16 mouse cellular contexts compared by ENCODE assay signal in genomic region chr15:101065069-101065468, GRCm38 (mm10). TPM values are rescaled to one million over a fixed set of nuclear protein-coding genes. Genes with fewer than 3 reads are reported as not detected.
DNase-seq lines count a peak whose midpoint lies in the region; ATAC-seq lines count a peak whose summit lies in the region.
"Had no signal": no experiment of that assay in that cellular context is flagged by ENCODE, and none has a peak within 500 bp of the region (broad histone marks: within the 10 kb centered on the region; RNA-seq: fewer than 3 reads in every experiment).

No protein-coding gene starts in this region.

- ATAC-seq in hindbrain, embryonic 13.5 days (ENCODE audit: low FRiP score) = no peak
- ATAC-seq in midbrain, embryonic 12.5 days (ENCODE audit: low FRiP score, low read depth) = no peak
- no peak for ATAC-seq in midbrain, embryonic 13.5 days
- ATAC-seq: forebrain, embryonic 15.5 days had no signal

- H3K9me3 ChIP-seq in hindbrain, embryonic 10.5 days = no peaks in the 10 kb centered on the region
- no peaks in the 10 kb centered on the region for H3K9me3 ChIP-seq in hindbrain, embryonic 13.5 days
- H3K9me3 ChIP-seq in midbrain, embryonic 12.5 days = no peaks in the 10 kb centered on the region
- no peaks in the 10 kb centered on the region for H3K9me3 ChIP-seq in midbrain, embryonic 13.5 days
- H3K9me3 ChIP-seq: forebrain, embryonic 15.5 days had no signal

- peak overlapping the region; percentile 28 for H3K4me3 ChIP-seq in hindbrain, embryonic 10.5 days
- H3K4me3 ChIP-seq in hindbrain, embryonic 13.5 days = no peak overlapping the region
- no peak overlapping the region for H3K4me3 ChIP-seq in midbrain, embryonic 12.5 days
- H3K4me3 ChIP-seq in midbrain, embryonic 13.5 days (replicated peaks) = no peak overlapping the region
- H3K4me3 ChIP-seq: forebrain, embryonic 15.5 days; myocyte had no signal

- peaks cover 18% of the 10 kb centered on the region for H3K36me3 ChIP-seq in hindbrain, embryonic 10.5 days
- H3K36me3 ChIP-seq in hindbrain, embryonic 13.5 days = no peaks in the 10 kb centered on the region
- H3K36me3 ChIP-seq in midbrain, embryonic 12.5 days = no peaks in the 10 kb centered on the region
- H3K36me3 ChIP-seq in midbrain, embryonic 13.5 days = no peaks in the 10 kb centered on the region
- H3K36me3 ChIP-seq: forebrain, embryonic 15.5 days had no signal

- H3K4me1 ChIP-seq in hindbrain, embryonic 10.5 days (replicated peaks) = peaks cover 100% of the 10 kb centered on the region
- peaks cover 74% of the 10 kb centered on the region for H3K4me1 ChIP-seq in hindbrain, embryonic 13.5 days (replicated peaks)
- peaks cover 79% of the 10 kb centered on the region for H3K4me1 ChIP-seq in midbrain, embryonic 12.5 days
- H3K4me1 ChIP-seq in midbrain, embryonic 13.5 days (replicated peaks) = peaks cover 77% of the 10 kb centered on the region

- DNase-seq in cerebellum, adult 18-20 months = peak; percentile 16 to 27
- DNase-seq in cerebellum, adult 11 months = no peak
- DNase-seq in hindbrain, embryonic 10.5 days (ENCODE audit: low spot score) = peak; percentile 68
- DNase-seq in retina, postnatal 1 day = peak; percentile 91
- DNase-seq in urinary bladder, adult 18-20 months (ENCODE audit: low spot score in 2 of 2) = no peak
- DNase-seq: adrenal gland, adult 8-10 months; B cell, adult 2 months had no signal

- 17% methylated on average over 6 of the region's 6 CpGs for WGBS in hindbrain, embryonic 10.5 days
- WGBS in hindbrain, embryonic 13.5 days = 11% methylated on average over 6 of the region's 6 CpGs
- WGBS in midbrain, embryonic 12.5 days = 21% methylated on average over 6 of the region's 6 CpGs
- WGBS in midbrain, embryonic 13.5 days = 19% methylated on average over 6 of the region's 6 CpGs

- H3K9ac ChIP-seq in hindbrain, embryonic 13.5 days = no peak overlapping the region
- no peak overlapping the region for H3K9ac ChIP-seq in midbrain, embryonic 12.5 days (replicated peaks)
- H3K9ac ChIP-seq in midbrain, embryonic 13.5 days (replicated peaks) = no peak overlapping the region
- H3K9ac ChIP-seq: forebrain, embryonic 15.5 days had no signal

- peak overlapping the region; percentile 89 for H3K27ac ChIP-seq in hindbrain, embryonic 10.5 days
- H3K27ac ChIP-seq in hindbrain, embryonic 13.5 days = no peak overlapping the region; the same call in 1 of the 2 replicates
- peak overlapping the region; percentile 84; the same call in 1 of the 2 replicates for H3K27ac ChIP-seq in midbrain, embryonic 12.5 days (replicated peaks)
- H3K27ac ChIP-seq in midbrain, embryonic 13.5 days = no peak overlapping the region
- H3K27ac ChIP-seq: forebrain, embryonic 15.5 days; stomach, postnatal 0 days had no signal

- H3K4me2 ChIP-seq in hindbrain, embryonic 13.5 days = no peak overlapping the region
- no peak overlapping the region for H3K4me2 ChIP-seq in midbrain, embryonic 12.5 days (replicated peaks)
- H3K4me2 ChIP-seq in midbrain, embryonic 13.5 days (replicated peaks) = no peak overlapping the region
- H3K4me2 ChIP-seq: forebrain, embryonic 15.5 days had no signal

- H3K27me3 ChIP-seq in hindbrain, embryonic 10.5 days (ENCODE audit: insufficient read depth, poor library complexity, severe bottlenecking) = no peaks in the 10 kb centered on the region
- no peaks in the 10 kb centered on the region for H3K27me3 ChIP-seq in hindbrain, embryonic 13.5 days
- peaks cover 16% of the 10 kb centered on the region; the same call in 1 of the 2 replicates for H3K27me3 ChIP-seq in midbrain, embryonic 12.5 days
- H3K27me3 ChIP-seq in midbrain, embryonic 13.5 days = no peaks in the 10 kb centered on the region
- H3K27me3 ChIP-seq: forebrain, embryonic 15.5 days had no signal

RNA-seq across cellular contexts. Expression of gene Fignl2, which starts 13.3 kb away (rescaled TPM):
- 1.4 TPM in 2 replicates for polyA plus RNA-seq in hindbrain, embryonic 10.5 days (2016; fragmentation: Nextera tagmentation; extraction: Ambion mirVana)
- polyA plus RNA-seq in hindbrain, embryonic 13.5 days (2015; fragmentation: Nextera tagmentation; extraction: Ambion mirVana) = 0.16 and 0.23 TPM in 2 replicates
- 0.34 and 0.37 TPM in 2 replicates for polyA plus RNA-seq in midbrain, embryonic 12.5 days (2016; fragmentation: Nextera tagmentation; extraction: Ambion mirVana)
- 0.11 and 0.15 TPM in 2 replicates for polyA plus RNA-seq in midbrain, embryonic 13.5 days (2015; fragmentation: Nextera tagmentation; extraction: Ambion mirVana)
- polyA plus RNA-seq: forebrain, embryonic 15.5 days had no signal

RNA-seq across cellular contexts. Expression of gene Gm47841, which starts 17.9 kb away (rescaled TPM):
- not detected in 2 replicates for polyA plus RNA-seq in hindbrain, embryonic 10.5 days (2016; fragmentation: Nextera tagmentation; extraction: Ambion mirVana)
- polyA plus RNA-seq in hindbrain, embryonic 13.5 days (2015; fragmentation: Nextera tagmentation; extraction: Ambion mirVana) = not detected in 2 replicates
- not detected in 2 replicates for polyA plus RNA-seq in midbrain, embryonic 12.5 days (2016; fragmentation: Nextera tagmentation; extraction: Ambion mirVana)
- not detected in 2 replicates for polyA plus RNA-seq in midbrain, embryonic 13.5 days (2015; fragmentation: Nextera tagmentation; extraction: Ambion mirVana)
- polyA plus RNA-seq: cortical plate, adult 2 months; forebrain, embryonic 15.5 days; heart, embryonic 16.5 days; lung, embryonic 16.5 days; myocyte; stomach, postnatal 0 days had no signal

RNA-seq across cellular contexts. Expression of gene Ankrd33, which starts 50.5 kb away (rescaled TPM):
- polyA plus RNA-seq in hindbrain, embryonic 10.5 days (2016; fragmentation: Nextera tagmentation; extraction: Ambion mirVana) = not detected in 2 replicates
- polyA plus RNA-seq in hindbrain, embryonic 13.5 days (2015; fragmentation: Nextera tagmentation; extraction: Ambion mirVana) = not detected in 2 replicates
- not detected in 2 replicates for polyA plus RNA-seq in midbrain, embryonic 12.5 days (2016; fragmentation: Nextera tagmentation; extraction: Ambion mirVana)
- not detected in 2 replicates for polyA plus RNA-seq in midbrain, embryonic 13.5 days (2015; fragmentation: Nextera tagmentation; extraction: Ambion mirVana)
- polyA plus RNA-seq: cortical plate, adult 2 months; forebrain, embryonic 15.5 days; heart, embryonic 16.5 days; lung, embryonic 16.5 days; myocyte; stomach, postnatal 0 days had no signal

Comparison
In these comparisons a context has a peak if more than half of its experiments do, and no peak if none do; other contexts are left out.
1. DNase-seq: peak in cerebellum, adult 18-20 months (2 of 2), hindbrain, embryonic 10.5 days (single experiment) and retina, postnatal 1 day (single experiment); none in cerebellum, adult 11 months (single experiment) and urinary bladder, adult 18-20 months (0 of 2).
2. H3K27ac ChIP-seq: peak in hindbrain, embryonic 10.5 days (single experiment) and midbrain, embryonic 12.5 days (single experiment); none in hindbrain, embryonic 13.5 days (single experiment) and midbrain, embryonic 13.5 days (single experiment).